Mouse (Mus musculus) embryo, embryonic 11.5 days (tissue): ENCODE measurements around the gene Arl1.
"Not testable (repeated sequence)": the region's sequence is repeated elsewhere in the genome, so short reads cannot be mapped to it uniquely, and the experiment has no call there.

ENCODE experiments used
- DNase-seq: peaks from one replicate; pipeline ENCODE4 v3.0.0-alpha.2; 2012; ENCODE audit warnings: low read depth, low spot score

Arl1 gene

GRCm38 (mm10) chr10:88761524-88762212 is 31.0 kb downstream of the Arl1 start:
- no peak for DNase-seq

GRCm38 (mm10) chr10:88765431-88766142 is 34.9 kb downstream of the Arl1 start:
- DNase-seq = no peak

DNA sequence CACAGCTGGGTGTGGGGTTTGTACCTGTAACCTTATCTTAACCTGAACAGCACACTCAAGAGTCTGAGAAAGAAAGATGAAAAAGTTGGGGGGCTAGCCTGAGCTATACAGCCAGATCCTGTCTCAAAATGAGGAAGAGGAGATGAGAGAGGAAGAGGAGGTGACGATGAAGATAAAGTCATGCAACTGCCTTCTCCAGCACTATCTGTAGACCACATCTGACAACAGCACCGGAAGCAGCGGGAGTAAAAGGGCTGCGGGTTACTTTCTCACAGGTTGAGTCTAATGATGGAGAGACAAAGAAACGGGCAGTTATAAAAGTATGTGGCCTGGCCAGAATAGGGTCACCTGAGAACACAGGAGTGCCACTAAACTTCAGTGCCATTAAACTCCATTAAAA is 38.3 kb downstream of the Arl1 start:
- no peak for DNase-seq

- DNase-seq = no peak
Observed at GRCm38 (mm10) chr10:88769676-88770075, 39.0 kb downstream of the Arl1 start.

DNA sequence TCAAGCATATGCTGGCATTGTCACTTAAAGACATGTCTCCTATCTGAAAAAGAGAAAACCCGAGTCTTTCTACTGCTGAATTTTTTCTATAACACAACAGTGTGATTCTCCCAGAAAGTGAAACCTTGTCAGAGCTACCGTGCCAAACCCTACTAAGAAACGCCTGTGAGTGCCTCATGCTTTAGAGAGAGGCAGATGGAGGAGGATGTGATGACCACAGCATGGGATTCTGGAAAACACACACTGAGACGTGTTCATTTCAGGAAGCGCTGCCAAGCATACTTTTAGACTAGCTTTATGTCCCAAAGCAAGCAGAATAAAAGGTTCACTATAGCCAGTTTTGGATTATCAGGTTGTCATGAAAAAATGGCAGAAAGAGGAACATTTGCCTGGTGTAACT is 42.3 kb downstream of the Arl1 start:
- DNase-seq = not testable (repeated sequence)

DNA sequence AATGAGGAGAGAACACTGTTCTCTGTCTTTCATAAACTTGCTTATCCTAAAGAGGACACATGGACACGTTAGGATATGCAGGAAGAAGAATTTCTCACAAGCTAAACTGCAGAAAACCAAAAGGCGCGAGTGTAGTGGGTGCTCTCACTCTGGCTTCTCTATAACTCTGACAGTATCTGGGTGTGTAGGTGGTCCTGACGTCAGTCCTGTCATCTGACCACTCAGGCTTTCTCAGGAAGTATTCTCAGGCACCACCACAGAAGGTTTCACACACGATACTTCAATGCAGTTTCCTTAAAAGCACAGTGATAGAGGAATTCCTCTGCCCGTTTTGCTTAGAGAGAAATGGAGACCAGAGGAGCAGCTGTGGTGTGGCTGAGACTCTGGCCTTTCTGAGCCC is 45.5 kb downstream of the Arl1 start:
- DNase-seq = no peak

GRCm38 (mm10) chr10:88780716-88781115 is 50.1 kb downstream of the Arl1 start:
- DNase-seq = no peak

DNA sequence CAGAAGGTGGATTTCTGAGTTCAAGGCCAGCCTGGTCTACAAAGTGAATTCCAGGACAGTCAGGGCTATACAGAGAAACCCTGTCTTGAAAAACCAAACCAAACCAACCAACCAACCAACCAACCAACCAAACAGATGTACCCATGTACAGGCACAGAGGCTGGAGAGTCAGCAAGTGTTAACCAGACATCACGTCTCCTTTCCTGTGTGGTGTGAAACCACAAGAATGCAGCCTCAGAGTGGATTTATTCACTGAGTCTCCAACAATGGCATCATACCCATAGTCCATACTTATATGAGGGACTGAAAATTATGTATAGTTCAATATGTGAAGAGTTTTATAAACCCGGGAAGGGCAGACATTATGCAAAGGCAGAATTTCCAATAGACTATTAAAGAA is 52.5 kb downstream of the Arl1 start:
- DNase-seq = not testable (repeated sequence)

DNA sequence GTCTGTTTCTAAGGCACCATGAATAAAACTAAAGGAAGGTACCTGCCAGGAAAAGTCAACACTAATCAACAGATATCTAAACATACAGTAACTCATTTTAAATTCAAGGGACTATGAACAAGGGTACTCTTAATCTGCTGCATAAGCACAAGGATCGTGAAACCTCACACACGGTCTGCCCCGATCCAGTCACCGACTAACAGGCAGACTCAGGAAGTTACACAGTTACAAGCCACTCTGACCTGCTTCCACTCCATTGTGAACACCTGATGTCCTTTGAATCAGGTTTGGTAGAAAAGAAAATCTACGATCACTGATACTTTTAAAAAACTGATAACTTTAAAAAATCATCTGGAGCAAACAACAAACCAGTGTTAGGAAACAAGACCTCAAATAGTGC is 53.3 kb downstream of the Arl1 start:
- no peak for DNase-seq

GRCm38 (mm10) chr10:88784513-88784931 is 53.9 kb downstream of the Arl1 start:
- DNase-seq = no peak

GRCm38 (mm10) chr10:88793671-88794070 is 63.0 kb downstream of the Arl1 start:
- DNase-seq = no peak
